Mouse (Mus musculus): Measurements from ENCODE around the gene Daam1.
A peak's percentile ranks its signal among the peaks of the same experiment; 100 is the strongest.

- TF ChIP-seq SRF (IDR thresholded peaks at IDR 0.05; ENCODE audit: control insufficient read depth, insufficient read length, low read depth), result no peak
- TF ChIP-seq POLR2A (IDR thresholded peaks at IDR 0.05; ENCODE audit: insufficient read length, low read depth), result no peak
- peak in 2 of 3 experiments; percentile 64 to 67 for TF ChIP-seq MYOD1 (IDR thresholded peaks at IDR 0.05; ENCODE audit: control insufficient read depth in 1 of 3, insufficient read length in 2 of 3, low read depth in 2 of 3)
- TF ChIP-seq POLR2AphosphoS2 (IDR thresholded peaks at IDR 0.05; ENCODE audit: insufficient read length, low read depth), result no peak
- no peak for TF ChIP-seq USF1 (IDR thresholded peaks at IDR 0.05; ENCODE audit: low read depth)
- TF ChIP-seq TCF12 (IDR thresholded peaks at IDR 0.05; ENCODE audit: insufficient read depth, poor library complexity, severe bottlenecking), result peak; percentile 8
- no peak for TF ChIP-seq TCF3 (IDR thresholded peaks at IDR 0.05; ENCODE audit: insufficient read length, low read depth)
- peak in 1 of 3 experiments; percentile 52 for TF ChIP-seq MYOG (IDR thresholded peaks at IDR 0.05; ENCODE audit: control insufficient read depth in 1 of 3, insufficient read depth in 1 of 3, insufficient read length in 2 of 3, low read depth in 2 of 3)
- TF ChIP-seq E2F4 (IDR thresholded peaks at IDR 0.05; ENCODE audit: insufficient read depth), result no peak
- no peak for TF ChIP-seq MAX (IDR thresholded peaks at IDR 0.05; ENCODE audit: low read depth)
Measured at GRCm38 (mm10) chr12:71883066-71883711, 52.3 kb downstream of the Daam1 start.
